Comparison of ENCODE assay signal across 8 mouse cellular contexts in the genomic region with DNA sequence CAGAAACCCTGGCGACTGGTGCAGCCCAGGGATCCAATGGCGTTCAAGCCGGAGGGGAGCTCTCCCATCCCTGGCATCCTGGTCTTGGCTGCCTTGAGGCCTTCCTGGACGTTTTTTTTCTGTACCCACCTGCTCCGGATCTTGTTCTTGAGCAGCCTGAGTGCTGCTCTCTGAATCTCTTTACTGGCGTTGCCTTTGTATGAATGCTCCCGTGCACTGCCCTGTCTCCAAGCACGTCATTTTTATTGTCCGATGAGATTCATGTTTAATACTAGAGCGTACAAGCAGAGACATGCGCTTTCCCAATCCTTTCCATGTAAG. TPM values are rescaled to one million over a fixed set of nuclear protein-coding genes. Genes with fewer than 3 reads are reported as not detected.
A peak's percentile ranks its signal among the peaks of the same experiment; 100 is the strongest.
DNase-seq lines count a peak whose midpoint lies in the region; ATAC-seq lines count a peak whose summit lies in the region.

No protein-coding gene starts in this region.

- no peaks in the 10 kb centered on the region for H3K9me3 ChIP-seq in erythroblast, embryonic 14.5 days (ENCODE audit: control insufficient read depth, low read length)
- no peaks in the 10 kb centered on the region for H3K9me3 ChIP-seq in neural tube, embryonic 11.5 days (ENCODE audit: control insufficient read depth, low read length)
- no peaks in the 10 kb centered on the region for H3K9me3 ChIP-seq in limb, embryonic 11.5 days (ENCODE audit: control insufficient read depth, low read length)
- H3K9me3 ChIP-seq in stomach, embryonic 14.5 days (ENCODE audit: control insufficient read depth, low read depth, low read length) = no peaks in the 10 kb centered on the region

- H3K9ac ChIP-seq in neural tube, embryonic 11.5 days (ENCODE audit: low read length) = peak overlapping the region; percentile 56
- no peak overlapping the region for H3K9ac ChIP-seq in limb, embryonic 11.5 days (ENCODE audit: low read length)
- no peak overlapping the region for H3K9ac ChIP-seq in stomach, embryonic 14.5 days (replicated peaks; ENCODE audit: low read depth, low read length)

- H3K4me2 ChIP-seq in neural tube, embryonic 11.5 days (ENCODE audit: low read depth) = peak overlapping the region; percentile 95
- peak overlapping the region; percentile 97 for H3K4me2 ChIP-seq in limb, embryonic 11.5 days (ENCODE audit: low read depth, severe bottlenecking)
- H3K4me2 ChIP-seq in stomach, embryonic 14.5 days (replicated peaks; ENCODE audit: low read depth, low read length) = peak overlapping the region; percentile 86

- no peak for ATAC-seq in erythroblast, adult 5-6 weeks (replicated peaks; ENCODE audit: low FRiP score, poor library complexity, severe bottlenecking)
- ATAC-seq in neural tube, embryonic 11.5 days (ENCODE audit: insufficient read depth, low FRiP score, low TSS enrichment) = no peak
- 0 out of 2 replicates have a peak, but pooled peaks have one; percentile 14 for ATAC-seq in limb, embryonic 11.5 days (ENCODE audit: insufficient number of reproducible peaks, low FRiP score, low TSS enrichment, low read depth)
- no peak; the same call in 1 of the 2 replicates for ATAC-seq in stomach, embryonic 14.5 days (ENCODE audit: insufficient number of reproducible peaks, insufficient read depth, low FRiP score, low read depth)

- peak overlapping the region; percentile 80 for H3K4me3 ChIP-seq in erythroblast, embryonic 14.5 days (replicated peaks)
- peak overlapping the region; percentile 68 for H3K4me3 ChIP-seq in neural tube, embryonic 11.5 days (ENCODE audit: low read depth, low read length)
- H3K4me3 ChIP-seq in limb, embryonic 11.5 days (ENCODE audit: low read depth, low read length) = peak overlapping the region; percentile 55
- H3K4me3 ChIP-seq in stomach, embryonic 14.5 days (ENCODE audit: low read depth, low read length) = peak overlapping the region; percentile 61

- no peak overlapping the region for H3K27ac ChIP-seq in neural tube, embryonic 11.5 days (ENCODE audit: low read depth, low read length)
- no peak overlapping the region for H3K27ac ChIP-seq in limb, embryonic 11.5 days (replicated peaks; ENCODE audit: low read depth, low read length)
- no peak overlapping the region for H3K27ac ChIP-seq in stomach, embryonic 14.5 days (ENCODE audit: low read length)

- WGBS in neural tube, embryonic 11.5 days = 6% methylated on average over 11 of the region's 11 CpGs
- WGBS in limb, embryonic 11.5 days = 5% methylated on average over 11 of the region's 11 CpGs
- WGBS in stomach, embryonic 14.5 days = 8% methylated on average over 11 of the region's 11 CpGs

- H3K36me3 ChIP-seq in erythroblast, embryonic 14.5 days (ENCODE audit: control insufficient read depth) = no peaks in the 10 kb centered on the region
- H3K36me3 ChIP-seq in neural tube, embryonic 11.5 days (ENCODE audit: control insufficient read depth, insufficient read depth, low read length) = no peaks in the 10 kb centered on the region
- H3K36me3 ChIP-seq in limb, embryonic 11.5 days (ENCODE audit: control insufficient read depth, insufficient read depth, low read length) = no peaks in the 10 kb centered on the region
- no peaks in the 10 kb centered on the region for H3K36me3 ChIP-seq in stomach, embryonic 14.5 days (ENCODE audit: control insufficient read depth, insufficient read depth, low read length)

- peaks cover 34% of the 10 kb centered on the region for H3K27me3 ChIP-seq in erythroblast, embryonic 14.5 days (ENCODE audit: control insufficient read depth)
- H3K27me3 ChIP-seq in neural tube, embryonic 11.5 days (ENCODE audit: control insufficient read depth, insufficient read depth, low read length) = peaks cover 17% of the 10 kb centered on the region
- peaks cover 15% of the 10 kb centered on the region for H3K27me3 ChIP-seq in limb, embryonic 11.5 days (ENCODE audit: control insufficient read depth, insufficient read depth, low read length)
- H3K27me3 ChIP-seq in stomach, embryonic 14.5 days (ENCODE audit: control insufficient read depth, insufficient read depth, low read length) = peaks cover 2% of the 10 kb centered on the region; the same call in 1 of the 2 replicates

- H3K4me1 ChIP-seq in erythroblast, embryonic 14.5 days (ENCODE audit: control insufficient read depth) = peaks cover 12% of the 10 kb centered on the region
- H3K4me1 ChIP-seq in neural tube, embryonic 11.5 days (ENCODE audit: control insufficient read depth, insufficient read depth, low read length) = no peaks in the 10 kb centered on the region
- no peaks in the 10 kb centered on the region for H3K4me1 ChIP-seq in limb, embryonic 11.5 days (ENCODE audit: control insufficient read depth, insufficient read depth, low read length)
- H3K4me1 ChIP-seq in stomach, embryonic 14.5 days (ENCODE audit: control insufficient read depth, insufficient read depth, low read length) = no peaks in the 10 kb centered on the region

- no peak for DNase-seq in neural tube, embryonic 11.5 days (ENCODE audit: low spot score)
- no peak for DNase-seq in neural tube, embryonic 10.5 days (ENCODE audit: extremely low spot score, low spot score)
- DNase-seq in limb, embryonic 11.5 days (ENCODE audit: low spot score) = no peak
- no peak for DNase-seq in right cerebral cortex, postnatal 25 days
- DNase-seq in right cerebral cortex, postnatal 36 days (ENCODE audit: low spot score in 2 of 2) = no peak

RNA-seq across cellular contexts. Expression of a gene that starts 58.7 kb away (rescaled TPM):
- not detected in 2 replicates for polyA plus RNA-seq in erythroblast, embryonic 14.5 days (2012)
- total RNA-seq in erythroblast, adult 5-6 weeks (2015; ENCODE audit: low replicate concordance) = not detected in 2 replicates
- total RNA-seq in erythroblast, adult 5-6 weeks (2017; ENCODE audit: low replicate concordance) = not detected in 2 replicates
- not detected in 2 replicates for polyA plus RNA-seq in neural tube, embryonic 11.5 days (2014; fragmentation: Nextera tagmentation; extraction: Ambion mirVana)
- polyA plus RNA-seq in limb, embryonic 11.5 days (2014; fragmentation: Nextera tagmentation; extraction: Ambion mirVana) = not detected in 2 replicates
- polyA plus RNA-seq in stomach, embryonic 14.5 days (2014; fragmentation: Nextera tagmentation; extraction: Ambion mirVana) = not detected in 2 replicates
